Mouse (Mus musculus): ENCODE measurements around the gene Gm20897. TPM values are rescaled to one million over a fixed set of nuclear protein-coding genes. Genes with fewer than 3 reads are reported as not detected.

The Gm20897 gene
- not detected in 2 replicates for polyA plus RNA-seq (2012; ENCODE audit: low replicate concordance)

GRCm38 (mm10) chrY:38502138-38502537 lies at the start of gene Gm20897:
TSS of gene Gm20897 (minus strand) at chrY:38502238.

Other genes with a start within 250 kb of the Gm20897 start
- not detected in 2 replicates for gene Gm21732, start 73.5 kb upstream of the Gm20897 start, polyA plus RNA-seq (2012; ENCODE audit: low replicate concordance)

All from hematopoietic multipotent progenitor cell, adult 10-12 weeks (in vitro differentiated cells).